Mouse (Mus musculus) megakaryocyte, embryonic 14.5 days (primary cell): ENCODE measurements at regions not wholly inside any gene's neighbourhood (a gene's known extent, or its start where the extent isn't known, plus 50 kb on each side); places are given as distances from the start of the nearest gene placed in this dataset.

ENCODE experiments used
- H3K27me3 ChIP-seq: replicated peaks from 2 replicates; pipeline ENCODE3; 2012; ENCODE audit warnings: inconsistent platforms
- H3K36me3 ChIP-seq: replicated peaks from 2 replicates; pipeline ENCODE3; 2012; ENCODE audit warnings: low read length, inconsistent platforms, mixed read lengths
- H3K4me1 ChIP-seq: 2 replicates; pipeline ENCODE4 v1.6.1; 2012; ENCODE audit warnings: inconsistent platforms
- H3K4me3 ChIP-seq: replicated peaks from 2 replicates; pipeline ENCODE3; 2012; ENCODE audit warnings: moderate library complexity, mild to moderate bottlenecking, inconsistent platforms
- H3K9me3 ChIP-seq: 2 replicates; pipeline ENCODE4 v1.6.1; 2012; ENCODE audit warnings: inconsistent platforms
- FLI1 ChIP-seq: IDR thresholded peaks from 2 replicates; pipeline ENCODE4 v1.6.1; 2012; ENCODE audit warnings: low read length, inconsistent platforms, mixed read lengths
- GATA1 ChIP-seq: IDR thresholded peaks from 3 replicates; pipeline ENCODE4 v1.6.1; 2012; ENCODE audit warnings: mixed read lengths, low read length, inconsistent platforms, borderline replicate concordance

- H3K4me1 ChIP-seq, result peaks cover 5% of the 10 kb centered on the region; the same call in 1 of the 2 replicates
- H3K27me3 ChIP-seq, result no peaks in the 10 kb centered on the region
- peaks cover 8% of the 10 kb centered on the region for H3K9me3 ChIP-seq
- H3K4me3 ChIP-seq, result no peak overlapping the region
- TF ChIP-seq GATA1 (no peak), FLI1 (no peak)
- H3K36me3 ChIP-seq, result peaks cover 5% of the 10 kb centered on the region
These were observed 164.6 kb downstream of the Kit start for GRCm38 (mm10) chr5:75739336-75739735.

GRCm38 (mm10) chr5:75738445-75738844 is 163.7 kb downstream of the Kit start:
- no peak overlapping the region for H3K4me3 ChIP-seq
- no peaks in the 10 kb centered on the region for H3K27me3 ChIP-seq
- TF ChIP-seq GATA1 (no peak), FLI1 (no peak)
- peaks cover 5% of the 10 kb centered on the region for H3K36me3 ChIP-seq
- peaks cover 8% of the 10 kb centered on the region for H3K9me3 ChIP-seq
- peaks cover 4% of the 10 kb centered on the region; the same call in 1 of the 2 replicates for H3K4me1 ChIP-seq

- Histone ChIP-seq H3K4me1 (peaks cover 4% of the 10 kb centered on the region; the same call in 1 of the 2 replicates), H3K36me3 (peaks cover 5% of the 10 kb centered on the region), H3K4me3 (no peak overlapping the region), H3K27me3 (no peaks in the 10 kb centered on the region), H3K9me3 (peaks cover 8% of the 10 kb centered on the region)
- no peak for TF ChIP-seq GATA1
- no peak for TF ChIP-seq FLI1
These were observed 163.0 kb downstream of the Kit start for GRCm38 (mm10) chr5:75737752-75738151.

DNA sequence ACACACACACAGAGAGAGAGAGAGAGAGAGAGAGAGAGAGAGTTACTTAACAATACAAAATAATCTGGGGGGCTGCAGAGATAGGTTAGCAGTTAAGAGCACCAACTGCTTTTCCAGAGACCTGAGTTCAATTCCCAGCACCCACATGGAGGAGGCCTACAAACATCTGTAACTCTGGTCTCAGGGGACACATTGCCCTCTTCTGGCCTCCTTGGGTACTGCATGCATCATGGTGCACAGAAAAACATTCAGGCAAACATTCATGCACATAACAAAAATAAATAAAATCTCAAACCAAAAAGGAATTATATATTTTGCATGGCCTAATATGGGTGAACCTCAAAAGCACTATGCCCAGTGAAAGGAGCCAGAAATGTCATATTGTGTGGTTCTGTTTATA is 161.6 kb downstream of the Kit start:
- no peak overlapping the region for H3K4me3 ChIP-seq
- no peaks in the 10 kb centered on the region for H3K27me3 ChIP-seq
- peaks cover 15% of the 10 kb centered on the region for H3K4me1 ChIP-seq
- H3K9me3 ChIP-seq, result peaks cover 8% of the 10 kb centered on the region
- H3K36me3 ChIP-seq, result peaks cover 5% of the 10 kb centered on the region
- TF ChIP-seq GATA1, result no peak
- no peak for TF ChIP-seq FLI1

DNA sequence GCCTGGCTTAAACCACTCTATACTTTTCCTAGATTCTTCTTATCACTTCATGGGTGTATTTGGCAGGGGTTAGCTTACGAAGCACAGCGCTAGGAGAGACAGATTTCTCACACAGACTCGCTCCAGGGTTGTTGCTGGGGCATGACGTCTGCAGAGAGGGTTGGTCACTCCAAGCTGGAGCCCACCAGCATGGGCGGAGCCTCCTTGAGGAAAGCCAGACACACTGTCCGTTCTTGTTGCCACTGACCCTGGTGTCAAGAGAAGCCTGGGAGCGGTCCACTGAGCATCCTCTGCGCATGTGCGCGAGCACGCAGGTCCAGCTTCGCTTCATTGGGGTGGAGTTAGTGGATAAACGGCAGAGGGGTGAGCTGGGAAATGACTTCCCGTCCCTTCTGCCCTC is 159.8 kb downstream of the Kit start:
- Histone ChIP-seq H3K4me1 (peaks cover 32% of the 10 kb centered on the region), H3K27me3 (no peaks in the 10 kb centered on the region), H3K36me3 (peaks cover 5% of the 10 kb centered on the region), H3K9me3 (peaks cover 8% of the 10 kb centered on the region), H3K4me3 (no peak overlapping the region)
- TF ChIP-seq GATA1 (no peak), FLI1 (no peak)

- no peak for TF ChIP-seq GATA1
- no peak for TF ChIP-seq FLI1
- Histone ChIP-seq H3K9me3 (peaks cover 8% of the 10 kb centered on the region), H3K36me3 (peaks cover 5% of the 10 kb centered on the region), H3K4me1 (peaks cover 34% of the 10 kb centered on the region), H3K4me3 (no peak overlapping the region), H3K27me3 (no peaks in the 10 kb centered on the region)
These were observed 159.3 kb downstream of the Kit start for GRCm38 (mm10) chr5:75734043-75734442.

DNA sequence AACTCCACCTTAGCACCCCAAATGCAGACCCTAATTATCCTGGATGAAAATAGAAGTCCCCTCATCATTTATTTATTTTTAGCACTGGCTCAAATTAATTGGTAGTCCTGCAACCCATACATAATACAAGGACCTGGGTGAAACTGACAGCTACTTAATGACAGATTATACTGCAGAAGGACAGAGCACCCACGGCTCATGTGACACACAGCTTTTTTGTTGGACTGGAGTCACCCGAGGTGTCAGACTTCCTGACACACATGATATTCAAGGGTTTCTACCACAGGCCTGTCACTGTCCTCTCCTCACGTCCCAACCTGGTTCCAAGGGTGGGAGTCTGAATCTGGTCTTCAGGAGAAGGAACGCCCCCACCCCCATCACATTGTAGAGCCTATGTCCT is 156.5 kb downstream of the Kit start:
- no peak for TF ChIP-seq FLI1
- no peak for TF ChIP-seq GATA1

GRCm38 (mm10) chr5:75730698-75731097 is 156.0 kb downstream of the Kit start:
- Histone ChIP-seq H3K9me3 (peaks cover 6% of the 10 kb centered on the region), H3K27me3 (no peaks in the 10 kb centered on the region), H3K4me3 (peak overlapping the region; percentile 62), H3K36me3 (peaks cover 5% of the 10 kb centered on the region), H3K4me1 (peaks cover 55% of the 10 kb centered on the region)
- TF ChIP-seq FLI1 (no peak), GATA1 (no peak)

More for the DNA sequence above, 156.5 kb downstream of the Kit start:
- H3K4me3 ChIP-seq, result peak overlapping the region; percentile 62
- peaks cover 55% of the 10 kb centered on the region for H3K4me1 ChIP-seq
- H3K36me3 ChIP-seq, result peaks cover 5% of the 10 kb centered on the region
- H3K9me3 ChIP-seq, result peaks cover 7% of the 10 kb centered on the region
- no peaks in the 10 kb centered on the region for H3K27me3 ChIP-seq

GRCm38 (mm10) chr5:75721291-75721690 is 146.6 kb downstream of the Kit start:
- no peaks in the 10 kb centered on the region for H3K27me3 ChIP-seq
- peaks cover under 1% of the 10 kb centered on the region; the same call in 1 of the 2 replicates for H3K9me3 ChIP-seq
- TF ChIP-seq FLI1 (no peak), GATA1 (no peak)
- H3K36me3 ChIP-seq, result no peaks in the 10 kb centered on the region
- H3K4me3 ChIP-seq, result no peak overlapping the region
- H3K4me1 ChIP-seq, result peaks cover 4% of the 10 kb centered on the region; the same call in 1 of the 2 replicates

GRCm38 (mm10) chr5:75720091-75720940 is 145.6 kb downstream of the Kit start:
- TF ChIP-seq GATA1 (no peak), FLI1 (no peak)
- Histone ChIP-seq H3K4me3 (no peak overlapping the region), H3K4me1 (peaks cover 4% of the 10 kb centered on the region; the same call in 1 of the 2 replicates), H3K27me3 (no peaks in the 10 kb centered on the region), H3K36me3 (no peaks in the 10 kb centered on the region), H3K9me3 (peaks cover 6% of the 10 kb centered on the region; the same call in 1 of the 2 replicates)
